Mouse (Mus musculus) erythroblast, embryonic 14.5 days (primary cell): Measurements from ENCODE around the gene Ccr1l1.

Experiments used
- GATA1 ChIP-seq: IDR thresholded peaks from 2 replicates; pipeline ENCODE4 v1.6.1; 2012; ENCODE audit warnings: low read length, inconsistent platforms, mixed read lengths
- TAL1 ChIP-seq: IDR thresholded peaks from 3 replicates; pipeline ENCODE4 v1.6.1; 2012; ENCODE audit warnings: low read length, inconsistent platforms, mixed read lengths

DNA sequence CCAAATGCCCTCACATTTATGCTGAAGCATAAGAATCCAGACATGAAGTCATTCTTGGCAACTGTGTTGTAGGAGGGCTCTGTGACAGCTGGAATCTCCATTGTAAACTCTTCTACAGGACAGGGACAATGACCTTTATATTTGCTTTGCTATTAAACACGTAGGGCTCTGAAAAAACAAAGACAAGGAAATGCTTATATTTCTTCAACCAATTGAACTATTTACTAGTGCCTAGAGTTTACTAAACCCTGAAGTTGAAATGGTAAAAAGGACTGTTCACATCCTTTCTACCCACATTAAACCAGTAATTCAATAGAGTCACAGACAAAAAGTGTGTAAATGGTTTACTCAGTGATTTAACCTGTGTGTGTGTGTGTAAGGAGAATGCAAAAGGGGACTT lies at the start of gene Ccr1l1:
- TF ChIP-seq TAL1, result no peak
- no peak for TF ChIP-seq GATA1
